ENCODE assay signal across 33 mouse cellular contexts in genomic region chr11:105035081-105035480, GRCm38 (mm10). TPM values are rescaled to one million over a fixed set of nuclear protein-coding genes. Genes with fewer than 3 reads are reported as not detected.
DNase-seq lines count a peak whose midpoint lies in the region; ATAC-seq and TF ChIP-seq lines count a peak whose summit lies in the region.
"Had no signal": no experiment of that assay in that cellular context is flagged by ENCODE, and none has a peak within 500 bp of the region (broad histone marks: within the 10 kb centered on the region; RNA-seq: fewer than 3 reads in every experiment).

No protein-coding gene starts in this region.

- H3K36me3 ChIP-seq in liver, adult 2 months (ENCODE audit: control insufficient read depth, insufficient read depth, low read length): no peaks in the 10 kb centered on the region
- H3K36me3 ChIP-seq in liver, embryonic 12.5 days: no peaks in the 10 kb centered on the region
- no peaks in the 10 kb centered on the region for H3K36me3 ChIP-seq in thymus, adult 2 months (ENCODE audit: control insufficient read depth, insufficient read depth, low read length)
- H3K36me3 ChIP-seq: G1E; heart, embryonic 13.5 days; hindbrain, embryonic 12.5 days; limb, embryonic 13.5 days; stomach, embryonic 15.5 days had no signal

- H3K4me1 ChIP-seq in liver, adult 2 months (ENCODE audit: control insufficient read depth, insufficient read depth, low read length): no peaks in the 10 kb centered on the region
- H3K4me1 ChIP-seq in liver, embryonic 12.5 days: peaks cover 15% of the 10 kb centered on the region
- no peaks in the 10 kb centered on the region for H3K4me1 ChIP-seq in thymus, adult 2 months (replicated peaks; ENCODE audit: control insufficient read depth, insufficient read depth, low read length)
- H3K4me1 ChIP-seq: hindbrain, embryonic 12.5 days; limb, embryonic 13.5 days; stomach, embryonic 15.5 days had no signal

- H3K9ac ChIP-seq in liver, adult 2 months (ENCODE audit: low read depth, low read length): no peak overlapping the region
- no peak overlapping the region for H3K9ac ChIP-seq in liver, embryonic 12.5 days
- H3K9ac ChIP-seq: forebrain, postnatal 0 days; heart, embryonic 13.5 days; hindbrain, embryonic 12.5 days; limb, embryonic 13.5 days; stomach, embryonic 15.5 days had no signal

- H3K79me2 ChIP-seq in liver, adult 2 months (ENCODE audit: control insufficient read depth, insufficient read depth, low read length): no peaks in the 10 kb centered on the region

- 62% methylated on average over 1 of the region's 1 CpGs for WGBS in liver, adult 2 months
- 70% methylated on average over 1 of the region's 1 CpGs for WGBS in liver, embryonic 12.5 days (ENCODE audit: insufficient replicate concordance)
- 94% methylated on average over 1 of the region's 1 CpGs for WGBS in thymus, adult 2 months

- ATAC-seq in liver, embryonic 12.5 days: no peak; the same call in 1 of the 2 replicates
- ATAC-seq in Patski: no peak
- ATAC-seq: activated CD4-positive, CD25-positive, alpha-beta regulatory T cell, adult 4 months; forebrain, postnatal 0 days had no signal

- in situ Hi-C loops in Patski (cut with MboI; ENCODE audit: low pct_unique_long_range_greater_than_20kb): no loop called here

- DNase-seq in heart, adult 11 months: peak; percentile 51
- DNase-seq in heart, postnatal 14 days: no peak
- no peak for DNase-seq in liver, adult 2 months (ENCODE audit: extremely low read depth, low read depth, low spot score)
- DNase-seq in Patski (ENCODE audit: low read depth, low spot score): no peak
- no peak for DNase-seq in thymus, adult 2 months
- no peak for DNase-seq in left cerebral cortex, postnatal 4 days
- DNase-seq: adrenal gland, adult 8-10 months; cerebellum, adult 2 months; forebrain, postnatal 0 days; heart, postnatal 10 days; kidney, adult 11 months; kidney, postnatal 14 days; midbrain, embryonic 14.5 days; right cerebral cortex, postnatal 25 days; thymus, postnatal 4 days had no signal

- intact Hi-C loops in heart, postnatal 14 days (cut with DNase I): no loop called here
- intact Hi-C loops in left cerebral cortex, postnatal 4 days (cut with DNase I): no loop called here

- no peak overlapping the region for H3K4me3 ChIP-seq in liver, adult 2 months (ENCODE audit: insufficient read depth, low read depth, low read length)
- H3K4me3 ChIP-seq in liver, embryonic 12.5 days: no peak overlapping the region
- no peak overlapping the region for H3K4me3 ChIP-seq in thymus, adult 2 months (ENCODE audit: control insufficient read depth, insufficient read depth, low read length)
- H3K4me3 ChIP-seq: erythroblast, embryonic 14.5 days; heart, embryonic 13.5 days; hindbrain, embryonic 12.5 days; left cerebral cortex, adult 2 months; limb, embryonic 13.5 days; stomach, embryonic 15.5 days had no signal

- POLR2A ChIA-PET in Patski (lab: Charles Lee): no interaction called here

- H3K9me3 ChIP-seq in liver, embryonic 12.5 days (replicated peaks): no peaks in the 10 kb centered on the region
- H3K9me3 ChIP-seq: G1E; heart, embryonic 13.5 days; hindbrain, embryonic 12.5 days; limb, embryonic 13.5 days; stomach, embryonic 15.5 days had no signal

- no peak for TF ChIP-seq POLR2A in liver, adult 2 months (IDR thresholded peaks at IDR 0.05; ENCODE audit: extremely low read depth, insufficient read depth, low read length)
- no peak for TF ChIP-seq POLR2A in thymus, adult 2 months (IDR thresholded peaks at IDR 0.05; ENCODE audit: control insufficient read depth, extremely low read depth, insufficient read depth, low read length, poor library complexity)

- CTCF ChIA-PET in Patski (lab: Charles Lee): no interaction called here

- H3K27ac ChIP-seq in liver, adult 2 months (replicated peaks; ENCODE audit: insufficient read depth, low read depth, low read length): no peak overlapping the region
- no peak overlapping the region for H3K27ac ChIP-seq in liver, embryonic 12.5 days
- no peak overlapping the region for H3K27ac ChIP-seq in thymus, adult 2 months (ENCODE audit: control insufficient read depth, insufficient read depth, low read length)
- H3K27ac ChIP-seq: heart, embryonic 13.5 days; hindbrain, embryonic 12.5 days; left cerebral cortex, adult 2 months; limb, embryonic 13.5 days; macrophage; stomach, embryonic 15.5 days had no signal

- no peaks in the 10 kb centered on the region for H3K27me3 ChIP-seq in liver, adult 2 months (ENCODE audit: control insufficient read depth, insufficient read depth, low read length)
- 0 out of 2 replicates have a peak, but pooled peaks cover 5% of the 10 kb centered on the region for H3K27me3 ChIP-seq in liver, embryonic 12.5 days (replicated peaks)
- H3K27me3 ChIP-seq in Patski: no peaks in the 10 kb centered on the region
- H3K27me3 ChIP-seq in thymus, adult 2 months (ENCODE audit: control insufficient read depth, insufficient read depth, low read length): no peaks in the 10 kb centered on the region
- H3K27me3 ChIP-seq: heart, embryonic 13.5 days; hindbrain, embryonic 12.5 days; limb, embryonic 13.5 days; stomach, embryonic 15.5 days had no signal

- H3K4me2 ChIP-seq in liver, embryonic 12.5 days: no peak overlapping the region
- H3K4me2 ChIP-seq: heart, embryonic 13.5 days; hindbrain, embryonic 12.5 days; limb, embryonic 13.5 days; stomach, embryonic 15.5 days had no signal

- TF ChIP-seq CTCF in liver, adult 2 months (IDR thresholded peaks at IDR 0.05; ENCODE audit: low read depth, low read length): 0 out of 2 replicates have a peak, but pooled peaks have one; percentile 6
- TF ChIP-seq CTCF in Patski (IDR thresholded peaks at IDR 0.05): peak; percentile 47
- TF ChIP-seq CTCF in thymus, adult 2 months (IDR thresholded peaks at IDR 0.05; ENCODE audit: borderline replicate concordance, control insufficient read depth, extremely low read depth, insufficient read depth, low read length, poor library complexity): no peak

RNA-seq across cellular contexts. Expression of gene Efcab3, which starts 28.3 kb away (rescaled TPM):
- total RNA-seq in heart, postnatal 14 days (2021): not detected
- total RNA-seq in liver, adult 2 months (2014; rRNA removed): 0.13 TPM in 1 of 2 replicates, not detected in the other
- not detected in 2 replicates for polyA plus RNA-seq in liver, adult 2 months (2012; rRNA removed)
- 0.24 TPM in 1 of 2 replicates, not detected in the other for polyA plus RNA-seq in liver, embryonic 12.5 days (2016; fragmentation: Nextera tagmentation; extraction: Ambion mirVana)
- 0.22 TPM for polyA plus RNA-seq in Patski (2021)
- 0.15 TPM in 1 of 2 replicates, not detected in the other for polyA plus RNA-seq in thymus, adult 2 months (2012; rRNA removed)
- total RNA-seq in left cerebral cortex, postnatal 4 days (2021): under 1 TPM; 0.48 to 0.98 TPM
- total RNA-seq: forebrain, postnatal 0 days; G1E; gastrocnemius, adult 8-10 months; gastrocnemius, postnatal 4 days; heart, adult 8-10 months; heart, postnatal 10 days; neutrophil, adult 5-6 weeks had no signal
- polyA plus RNA-seq: activated CD4-positive, CD25-positive, alpha-beta regulatory T cell, adult 4 months; embryonic facial prominence, embryonic 14.5 days; erythroblast, embryonic 14.5 days; forebrain, embryonic 11.5 days; G1E; heart, embryonic 13.5 days; hindbrain, embryonic 12.5 days; lung, embryonic 16.5 days; macrophage; midbrain, embryonic 14.5 days; neural tube, embryonic 11.5 days had no signal
